Mouse (Mus musculus) hindbrain, embryonic 15.5 days (tissue): ENCODE measurements around the gene Ubash3a. TPM values are rescaled to one million over a fixed set of nuclear protein-coding genes. Genes with fewer than 3 reads are reported as not detected.

Source experiments
- ATAC-seq: fragments of 200-750 bp; cut with Nextera tagmentation; 2 replicates; pipeline ENCODE4 v1.8.0; 2017; ENCODE audit warnings: low read depth, moderate number of reproducible peaks, moderate TSS enrichment; ENCODE audit not compliant: low FRiP score
- H3K27ac ChIP-seq: fragments of 300-500 bp; sonication (generic); replicated peaks from 2 replicates; pipeline ENCODE4 v1.5.1; 2015; ENCODE audit warnings: mild to moderate bottlenecking, inconsistent platforms
- H3K27me3 ChIP-seq: fragments of 300-500 bp; sonication (generic); 2 replicates; pipeline ENCODE4 v1.6.1; 2015; ENCODE audit warnings: control low read depth, inconsistent platforms
- H3K36me3 ChIP-seq: fragments of 300-500 bp; sonication (generic); 2 replicates; pipeline ENCODE4 v1.6.1; 2015; ENCODE audit warnings: control low read depth, inconsistent platforms
- H3K4me1 ChIP-seq: fragments of 300-500 bp; sonication (generic); replicated peaks from 2 replicates; pipeline ENCODE4 v1.6.1; 2015; ENCODE audit warnings: control low read depth, inconsistent platforms
- H3K4me2 ChIP-seq: fragments of 300-500 bp; sonication (generic); 2 replicates; pipeline ENCODE4 v1.6.1; 2015; ENCODE audit warnings: moderate library complexity, mild to moderate bottlenecking, inconsistent platforms
- H3K4me3 ChIP-seq: fragments of 300-500 bp; sonication (generic); 2 replicates; pipeline ENCODE4 v1.5.1; 2015; ENCODE audit warnings: mild to moderate bottlenecking, inconsistent platforms
- H3K9ac ChIP-seq: fragments of 300-500 bp; sonication (generic); 2 replicates; pipeline ENCODE4 v1.6.1; 2015; ENCODE audit warnings: inconsistent platforms
- H3K9me3 ChIP-seq: fragments of 300-500 bp; sonication (generic); 2 replicates; pipeline ENCODE4 v1.6.1; 2016; ENCODE audit warnings: control low read depth, inconsistent platforms
- WGBS: fragments of 180-500 bp; shearing (Covaris S2); methylation state at CpG from one replicate; pipeline ENCODE4 v1.1.7; 2015; 5-methylcytosine and 5-hydroxymethylcytosine counted together
- polyA plus RNA-seq: library from polyadenylated mRNA; unstranded; fragments of >200 nt; fragmentation: Nextera tagmentation; extraction: Ambion mirVana; gene quantifications from 2 replicates; pipeline ENCODE4 v1.2.1, GENCODE M21; 2015

Ubash3a gene
- polyA plus RNA-seq, 1 experiment from 2014 or later = not detected

GRCm38 (mm10) chr17:31275181-31275580, 67.5 kb downstream of the Ubash3a start:
- no peak overlapping the region for H3K4me3 ChIP-seq
- no peak overlapping the region for H3K4me2 ChIP-seq
- 79% methylated on average over 6 of the region's 6 CpGs for WGBS
- peaks cover 13% of the 10 kb centered on the region for H3K4me1 ChIP-seq
- H3K27me3 ChIP-seq = 0 out of 2 replicates have a peak, but pooled peaks cover 2% of the 10 kb centered on the region
- H3K27ac ChIP-seq = no peak overlapping the region
- no peak overlapping the region for H3K9ac ChIP-seq
- H3K36me3 ChIP-seq = no peaks in the 10 kb centered on the region
- no peaks in the 10 kb centered on the region for H3K9me3 ChIP-seq
- ATAC-seq = no peak

GRCm38 (mm10) chr17:31276207-31276921, 68.7 kb downstream of the Ubash3a start:
- 0 out of 2 replicates have a peak, but pooled peaks have one; percentile 4 for ATAC-seq
- 0 out of 2 replicates have a peak, but pooled peaks cover 2% of the 10 kb centered on the region for H3K27me3 ChIP-seq
- H3K4me3 ChIP-seq = peak overlapping the region; percentile 47
- H3K9ac ChIP-seq = peak overlapping the region; percentile 43
- peak overlapping the region; percentile 87 for H3K4me2 ChIP-seq
- H3K36me3 ChIP-seq = no peaks in the 10 kb centered on the region
- peaks cover 13% of the 10 kb centered on the region for H3K4me1 ChIP-seq
- H3K27ac ChIP-seq = peak overlapping the region; percentile 27
- H3K9me3 ChIP-seq = no peaks in the 10 kb centered on the region
- WGBS = 27% methylated on average over 9 of the region's 9 CpGs

- peak within 1 kb of the TSS; percentile 43 for H3K9ac ChIP-seq
Observed at GRCm38 (mm10) chr17:31276922-31277918, 69.5 kb downstream of the Ubash3a start, which contains the start of gene Rsph1. Rsph1 (minus strand) TSS chr17:31277383.

GRCm38 (mm10) chr17:31277931-31278330, 70.3 kb downstream of the Ubash3a start:
- no peaks in the 10 kb centered on the region for H3K27me3 ChIP-seq
- peak; percentile 39; the same call in 1 of the 2 replicates for ATAC-seq
- H3K9ac ChIP-seq = no peak overlapping the region
- no peak overlapping the region for H3K4me3 ChIP-seq
- WGBS = 71% methylated on average over 4 of the region's 4 CpGs
- H3K36me3 ChIP-seq = no peaks in the 10 kb centered on the region
- H3K27ac ChIP-seq = no peak overlapping the region
- H3K4me1 ChIP-seq = peaks cover 19% of the 10 kb centered on the region
- H3K4me2 ChIP-seq = no peak overlapping the region
- no peaks in the 10 kb centered on the region for H3K9me3 ChIP-seq

More at GRCm38 (mm10) chr17:31276922-31277918, 69.5 kb downstream of the Ubash3a start, which contains the start of gene Rsph1:
- H3K36me3 ChIP-seq = no peaks in the 10 kb centered on the region
- WGBS = 10% methylated on average over 44 of the region's 44 CpGs
- peak; percentile 94 for ATAC-seq
- 0 out of 2 replicates have a peak, but pooled peaks cover 2% of the 10 kb centered on the region for H3K27me3 ChIP-seq
- H3K9me3 ChIP-seq = no peaks in the 10 kb centered on the region
- peaks cover 13% of the 10 kb centered on the region for H3K4me1 ChIP-seq
- peak within 1 kb of the TSS; percentile 87 for H3K4me2 ChIP-seq
- peak within 1 kb of the TSS; percentile 47 for H3K4me3 ChIP-seq
- H3K27ac ChIP-seq = peak within 1 kb of the TSS; percentile 27

GRCm38 (mm10) chr17:31279541-31279940, 71.9 kb downstream of the Ubash3a start:
- no peaks in the 10 kb centered on the region for H3K9me3 ChIP-seq
- no peaks in the 10 kb centered on the region for H3K27me3 ChIP-seq
- peaks cover 19% of the 10 kb centered on the region for H3K4me1 ChIP-seq
- WGBS = 80% methylated on average over 9 of the region's 9 CpGs
- no peak overlapping the region for H3K27ac ChIP-seq
- no peak overlapping the region for H3K9ac ChIP-seq
- H3K36me3 ChIP-seq = no peaks in the 10 kb centered on the region
- H3K4me2 ChIP-seq = no peak overlapping the region
- no peak for ATAC-seq
- H3K4me3 ChIP-seq = no peak overlapping the region

- H3K9me3 ChIP-seq = no peaks in the 10 kb centered on the region
- H3K36me3 ChIP-seq = no peaks in the 10 kb centered on the region
- WGBS = 83% methylated on average over 6 of the region's 6 CpGs
- no peak for ATAC-seq
- H3K27me3 ChIP-seq = no peaks in the 10 kb centered on the region
- no peak overlapping the region for H3K27ac ChIP-seq
- no peak overlapping the region for H3K9ac ChIP-seq
- H3K4me3 ChIP-seq = no peak overlapping the region
- H3K4me2 ChIP-seq = no peak overlapping the region
- peaks cover 19% of the 10 kb centered on the region for H3K4me1 ChIP-seq
Observed at GRCm38 (mm10) chr17:31280269-31280668, 72.6 kb downstream of the Ubash3a start.

- no peak overlapping the region for H3K4me3 ChIP-seq
- 41% methylated on average over 19 of the region's 19 CpGs for WGBS
- peak overlapping the region; percentile 13; the same call in 1 of the 2 replicates for H3K4me2 ChIP-seq
- H3K27me3 ChIP-seq = no peaks in the 10 kb centered on the region
- H3K9ac ChIP-seq = no peak overlapping the region
- no peaks in the 10 kb centered on the region for H3K9me3 ChIP-seq
- H3K27ac ChIP-seq = no peak overlapping the region
- H3K4me1 ChIP-seq = peaks cover 12% of the 10 kb centered on the region
- ATAC-seq = no peak
- H3K36me3 ChIP-seq = no peaks in the 10 kb centered on the region
Observed at GRCm38 (mm10) chr17:31281830-31282686, 74.4 kb downstream of the Ubash3a start.

- WGBS = 10% methylated on average over 7 of the region's 7 CpGs
- Histone ChIP-seq H3K4me3 (no peak overlapping the region), H3K27ac (no peak overlapping the region), H3K36me3 (no peaks in the 10 kb centered on the region), H3K9me3 (no peaks in the 10 kb centered on the region), H3K27me3 (no peaks in the 10 kb centered on the region), H3K4me2 (peak overlapping the region; percentile 13; the same call in 1 of the 2 replicates), H3K9ac (no peak overlapping the region), H3K4me1 (peaks cover 7% of the 10 kb centered on the region)
- ATAC-seq = no peak
Observed at GRCm38 (mm10) chr17:31282687-31283053, 75.0 kb downstream of the Ubash3a start.

GRCm38 (mm10) chr17:31285867-31286266, 78.2 kb downstream of the Ubash3a start:
- Histone ChIP-seq H3K9ac (no peak overlapping the region), H3K27ac (no peak overlapping the region), H3K9me3 (no peaks in the 10 kb centered on the region), H3K4me3 (no peak overlapping the region), H3K27me3 (no peaks in the 10 kb centered on the region), H3K4me2 (no peak overlapping the region), H3K4me1 (peaks cover 10% of the 10 kb centered on the region), H3K36me3 (no peaks in the 10 kb centered on the region)
- WGBS = 81% methylated on average over 2 of the region's 2 CpGs
- no peak for ATAC-seq

- H3K9me3 ChIP-seq = no peaks in the 10 kb centered on the region
- no peak within 1 kb of the TSS for H3K4me2 ChIP-seq
- 86% methylated on average over 1 of the region's 1 CpGs for WGBS
- H3K4me3 ChIP-seq = no peak within 1 kb of the TSS
- no peak for ATAC-seq
- no peaks in the 10 kb centered on the region for H3K36me3 ChIP-seq
- no peak within 1 kb of the TSS for H3K27ac ChIP-seq
- H3K27me3 ChIP-seq = no peaks in the 10 kb centered on the region
- H3K4me1 ChIP-seq = peaks cover 10% of the 10 kb centered on the region
- H3K9ac ChIP-seq = no peak within 1 kb of the TSS
Observed at GRCm38 (mm10) chr17:31286492-31286891, 78.8 kb downstream of the Ubash3a start, which contains the start of gene Slc37a1. Slc37a1 (plus strand) TSS chr17:31286792.

- ATAC-seq = no peak
- Histone ChIP-seq H3K4me1 (peaks cover 10% of the 10 kb centered on the region), H3K4me3 (no peak overlapping the region), H3K27me3 (no peaks in the 10 kb centered on the region), H3K36me3 (no peaks in the 10 kb centered on the region), H3K9me3 (no peaks in the 10 kb centered on the region), H3K4me2 (no peak overlapping the region), H3K27ac (no peak overlapping the region), H3K9ac (no peak overlapping the region)
- 91% methylated on average over 3 of the region's 3 CpGs for WGBS
Observed at GRCm38 (mm10) chr17:31287216-31287615, 79.5 kb downstream of the Ubash3a start.
